Mouse (Mus musculus): ENCODE measurements at regions not wholly inside any gene's neighbourhood (a gene's known extent, or its start where the extent isn't known, plus 50 kb on each side); places are given as distances from the start of the nearest gene placed in this dataset.

- 41% methylated on average over 10 of the region's 10 CpGs for WGBS
- no peak for ATAC-seq (ENCODE audit: low FRiP score)
- no peak overlapping the region for H3K9ac ChIP-seq
- no peak overlapping the region for H3K27ac ChIP-seq
- H3K9me3 ChIP-seq, result no peaks in the 10 kb centered on the region
- H3K4me3 ChIP-seq (replicated peaks), result no peak overlapping the region
- no peaks in the 10 kb centered on the region for H3K27me3 ChIP-seq
- no peaks in the 10 kb centered on the region for H3K36me3 ChIP-seq (replicated peaks)
- no peak overlapping the region for H3K4me2 ChIP-seq
- H3K4me1 ChIP-seq, result no peaks in the 10 kb centered on the region
Measured at GRCm38 (mm10) chr4:127487016-127487780, 129.2 kb upstream of the Gjb5 start.

DNA sequence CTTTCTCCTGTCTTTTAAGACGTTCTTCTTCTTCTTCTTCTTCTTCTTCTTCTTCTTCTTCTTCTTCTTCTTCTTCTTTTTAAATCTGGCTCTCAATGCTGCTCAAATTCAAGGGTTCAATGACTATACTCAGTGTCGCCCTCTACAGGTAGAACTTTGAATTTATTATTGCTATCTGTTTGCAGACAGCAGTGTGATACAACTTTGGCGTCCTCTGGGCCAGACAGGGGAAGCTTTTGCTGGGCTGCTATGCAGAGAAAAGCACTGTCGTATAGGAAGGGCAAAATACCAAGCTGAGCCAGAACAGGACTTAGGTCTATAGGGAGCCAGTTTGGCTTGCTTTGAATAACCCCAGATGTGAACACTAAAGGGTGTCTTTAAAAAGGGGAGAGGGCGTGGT is 127.3 kb upstream of the Gjb5 start:
- 0 out of 2 replicates have a peak, but pooled peaks cover 6% of the 10 kb centered on the region for H3K4me1 ChIP-seq
- H3K27me3 ChIP-seq, result no peaks in the 10 kb centered on the region
- H3K27ac ChIP-seq, result no peak overlapping the region
- ATAC-seq (ENCODE audit: low FRiP score), result no peak
- no peaks in the 10 kb centered on the region for H3K9me3 ChIP-seq
- no peaks in the 10 kb centered on the region for H3K36me3 ChIP-seq (replicated peaks)
- 81% methylated on average over 5 of the region's 5 CpGs for WGBS
- no peak overlapping the region for H3K4me3 ChIP-seq (replicated peaks)
- H3K4me2 ChIP-seq, result no peak overlapping the region
- H3K9ac ChIP-seq, result no peak overlapping the region

- 47% methylated on average over 4 of the region's 4 CpGs for WGBS
- H3K27ac ChIP-seq, result no peak overlapping the region
- no peak overlapping the region for H3K4me3 ChIP-seq (replicated peaks)
- H3K27me3 ChIP-seq, result no peaks in the 10 kb centered on the region
- no peaks in the 10 kb centered on the region for H3K9me3 ChIP-seq
- H3K36me3 ChIP-seq (replicated peaks), result no peaks in the 10 kb centered on the region
- H3K4me2 ChIP-seq, result no peak overlapping the region
- H3K4me1 ChIP-seq, result 0 out of 2 replicates have a peak, but pooled peaks cover 6% of the 10 kb centered on the region
- ATAC-seq (ENCODE audit: low FRiP score), result no peak
- no peak overlapping the region for H3K9ac ChIP-seq
Measured at GRCm38 (mm10) chr4:127482461-127482860, 124.5 kb upstream of the Gjb5 start.

DNA sequence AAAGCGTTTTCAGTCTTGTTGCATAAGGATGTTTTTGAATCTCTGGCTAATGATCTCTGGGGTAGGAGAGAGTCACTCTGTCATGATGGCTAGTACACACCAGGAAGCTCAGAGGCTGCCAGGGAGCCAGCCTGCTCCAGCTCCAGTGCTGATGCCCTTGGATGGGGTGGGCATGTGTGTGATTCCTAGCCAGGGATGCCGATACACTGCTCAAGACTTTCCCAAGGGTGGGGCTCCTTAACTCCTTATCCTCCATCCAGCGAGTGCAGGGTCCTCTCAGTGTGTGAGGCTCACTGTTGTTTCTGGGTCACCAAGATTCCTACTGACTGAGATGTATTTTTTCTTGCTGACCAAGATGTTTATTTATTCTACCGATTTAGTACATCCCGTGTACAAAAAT is 122.4 kb upstream of the Gjb5 start:
- ATAC-seq (ENCODE audit: low FRiP score), result no peak
- H3K4me3 ChIP-seq (replicated peaks), result no peak overlapping the region
- no peak overlapping the region for H3K4me2 ChIP-seq
- no peak overlapping the region for H3K27ac ChIP-seq
- H3K27me3 ChIP-seq, result no peaks in the 10 kb centered on the region
- no peaks in the 10 kb centered on the region for H3K9me3 ChIP-seq
- 0 out of 2 replicates have a peak, but pooled peaks cover 6% of the 10 kb centered on the region for H3K4me1 ChIP-seq
- whole genome bisulfite sequencing, result 82% methylated on average over 5 of the region's 5 CpGs
- H3K36me3 ChIP-seq (replicated peaks), result no peaks in the 10 kb centered on the region
- H3K9ac ChIP-seq, result no peak overlapping the region

GRCm38 (mm10) chr4:127469877-127470276 is 111.9 kb upstream of the Gjb5 start:
- Histone ChIP-seq H3K9me3 (no peaks in the 10 kb centered on the region), H3K27me3 (no peaks in the 10 kb centered on the region), H3K4me1 (no peaks in the 10 kb centered on the region), H3K36me3 (replicated peaks) (no peaks in the 10 kb centered on the region), H3K4me3 (replicated peaks) (no peak overlapping the region), H3K4me2 (no peak overlapping the region), H3K27ac (no peak overlapping the region), H3K9ac (no peak overlapping the region)
- ATAC-seq (ENCODE audit: low FRiP score), result no peak
- 88% methylated on average over 7 of the region's 7 CpGs for WGBS

- Histone ChIP-seq H3K4me2 (no peak overlapping the region), H3K9ac (no peak overlapping the region), H3K4me1 (no peaks in the 10 kb centered on the region), H3K9me3 (0 out of 2 replicates have a peak, but pooled peaks cover 8% of the 10 kb centered on the region), H3K27ac (no peak overlapping the region), H3K36me3 (replicated peaks) (no peaks in the 10 kb centered on the region), H3K4me3 (replicated peaks) (no peak overlapping the region), H3K27me3 (no peaks in the 10 kb centered on the region)
- no peak for ATAC-seq (ENCODE audit: low FRiP score)
- 74% methylated on average over 11 of the region's 11 CpGs for WGBS
Measured at GRCm38 (mm10) chr4:127454511-127455119, 96.6 kb upstream of the Gjb5 start.

DNA sequence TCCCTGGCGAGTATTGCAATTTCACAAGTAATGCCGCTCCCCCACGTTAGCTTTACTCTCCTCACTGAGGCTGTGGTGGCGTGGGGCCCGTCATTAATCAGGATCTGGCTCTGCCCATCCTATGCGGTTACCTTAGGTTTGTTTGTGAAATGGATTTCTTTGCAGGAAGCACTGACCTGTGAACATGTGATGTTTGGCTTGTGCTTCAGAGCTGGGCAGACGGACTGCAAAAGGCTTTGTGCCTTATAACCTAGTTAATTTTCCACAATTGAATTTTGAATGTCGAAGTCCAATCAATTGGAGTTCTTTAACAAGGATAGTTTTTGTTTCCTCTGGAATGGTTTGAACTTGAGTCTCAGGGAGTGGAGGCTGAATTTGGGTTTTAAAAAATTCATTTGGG is 94.1 kb upstream of the Gjb5 start:
- no peak overlapping the region for H3K4me2 ChIP-seq
- 75% methylated on average over 8 of the region's 8 CpGs for WGBS
- no peaks in the 10 kb centered on the region for H3K36me3 ChIP-seq (replicated peaks)
- ATAC-seq (ENCODE audit: low FRiP score), result no peak
- H3K9ac ChIP-seq, result no peak overlapping the region
- H3K4me1 ChIP-seq, result no peaks in the 10 kb centered on the region
- H3K27ac ChIP-seq, result no peak overlapping the region
- 0 out of 2 replicates have a peak, but pooled peaks cover 4% of the 10 kb centered on the region for H3K9me3 ChIP-seq
- H3K27me3 ChIP-seq, result no peaks in the 10 kb centered on the region
- H3K4me3 ChIP-seq (replicated peaks), result no peak overlapping the region

DNA sequence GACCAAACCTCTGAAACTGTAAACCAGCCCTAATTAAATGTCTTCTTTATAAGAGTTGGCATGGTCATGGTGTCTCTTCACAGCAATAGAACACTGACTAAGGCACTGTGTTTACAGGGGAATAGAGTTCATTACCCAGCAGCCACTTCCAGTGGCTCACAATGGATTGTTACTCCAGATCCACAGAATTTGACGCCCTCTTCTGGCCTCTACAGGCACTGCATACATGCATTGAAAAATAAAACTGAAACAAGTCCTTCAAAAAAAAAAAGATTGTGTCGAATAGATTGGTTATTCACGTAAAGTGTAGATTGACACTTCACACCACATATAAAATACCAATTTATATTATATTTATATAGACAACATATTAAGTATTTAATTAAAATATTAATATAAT is 87.3 kb upstream of the Gjb5 start:
- Histone ChIP-seq H3K4me3 (replicated peaks) (no peak overlapping the region), H3K9me3 (no peaks in the 10 kb centered on the region), H3K36me3 (replicated peaks) (no peaks in the 10 kb centered on the region), H3K4me1 (no peaks in the 10 kb centered on the region), H3K4me2 (no peak overlapping the region), H3K27me3 (no peaks in the 10 kb centered on the region), H3K9ac (no peak overlapping the region), H3K27ac (no peak overlapping the region)
- 66% methylated on average over 3 of the region's 3 CpGs for WGBS
- no peak for ATAC-seq (ENCODE audit: low FRiP score)

DNA sequence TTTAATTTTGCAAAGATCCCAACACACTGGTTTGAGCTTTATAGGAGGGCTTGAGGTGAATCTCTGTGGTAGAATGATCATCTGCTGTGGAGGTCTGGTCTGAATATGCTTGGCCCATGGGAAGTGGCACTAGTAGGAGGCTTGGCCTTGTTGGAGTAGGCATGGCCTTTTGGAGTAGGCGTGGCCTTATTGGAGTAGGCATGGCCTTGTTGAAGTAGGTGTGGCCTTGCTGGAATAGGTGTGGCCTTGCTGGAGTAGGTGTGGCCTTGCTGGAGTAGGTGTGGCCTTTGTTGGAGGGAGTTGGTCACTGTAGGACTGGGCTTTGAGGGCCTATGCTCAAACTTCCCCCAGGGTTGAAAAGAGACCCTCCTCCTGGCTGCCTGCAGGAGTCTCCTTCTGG is 86.1 kb upstream of the Gjb5 start:
- no peaks in the 10 kb centered on the region for H3K27me3 ChIP-seq
- no peaks in the 10 kb centered on the region for H3K36me3 ChIP-seq (replicated peaks)
- no peak overlapping the region for H3K4me3 ChIP-seq (replicated peaks)
- WGBS, result 88% methylated on average over 1 of the region's 1 CpGs
- H3K27ac ChIP-seq, result no peak overlapping the region
- H3K9me3 ChIP-seq, result no peaks in the 10 kb centered on the region
- H3K9ac ChIP-seq, result no peak overlapping the region
- H3K4me2 ChIP-seq, result no peak overlapping the region
- H3K4me1 ChIP-seq, result no peaks in the 10 kb centered on the region
- ATAC-seq (ENCODE audit: low FRiP score), result no peak

- 71% methylated on average over 4 of the region's 4 CpGs for WGBS
- no peak overlapping the region for H3K27ac ChIP-seq
Measured at GRCm38 (mm10) chr4:127442001-127442400, 84.0 kb upstream of the Gjb5 start.

GRCm38 (mm10) chr4:127440602-127441001 is 82.6 kb upstream of the Gjb5 start:
- no peak overlapping the region for H3K27ac ChIP-seq
- H3K9me3 ChIP-seq, result no peaks in the 10 kb centered on the region
- no peaks in the 10 kb centered on the region for H3K27me3 ChIP-seq
- H3K4me3 ChIP-seq (replicated peaks), result no peak overlapping the region
- H3K4me1 ChIP-seq, result no peaks in the 10 kb centered on the region
- no peak overlapping the region for H3K9ac ChIP-seq
- H3K4me2 ChIP-seq, result no peak overlapping the region
- no peaks in the 10 kb centered on the region for H3K36me3 ChIP-seq (replicated peaks)
- ATAC-seq (ENCODE audit: low FRiP score), result no peak
- WGBS, result 84% methylated on average over 7 of the region's 7 CpGs

More at GRCm38 (mm10) chr4:127442001-127442400, 84.0 kb upstream of the Gjb5 start:
- no peak overlapping the region for H3K4me3 ChIP-seq (replicated peaks)
- no peaks in the 10 kb centered on the region for H3K9me3 ChIP-seq
- H3K4me2 ChIP-seq, result no peak overlapping the region
- no peak overlapping the region for H3K9ac ChIP-seq
- ATAC-seq (ENCODE audit: low FRiP score), result no peak
- no peaks in the 10 kb centered on the region for H3K27me3 ChIP-seq
- no peaks in the 10 kb centered on the region for H3K4me1 ChIP-seq
- H3K36me3 ChIP-seq (replicated peaks), result no peaks in the 10 kb centered on the region

DNA sequence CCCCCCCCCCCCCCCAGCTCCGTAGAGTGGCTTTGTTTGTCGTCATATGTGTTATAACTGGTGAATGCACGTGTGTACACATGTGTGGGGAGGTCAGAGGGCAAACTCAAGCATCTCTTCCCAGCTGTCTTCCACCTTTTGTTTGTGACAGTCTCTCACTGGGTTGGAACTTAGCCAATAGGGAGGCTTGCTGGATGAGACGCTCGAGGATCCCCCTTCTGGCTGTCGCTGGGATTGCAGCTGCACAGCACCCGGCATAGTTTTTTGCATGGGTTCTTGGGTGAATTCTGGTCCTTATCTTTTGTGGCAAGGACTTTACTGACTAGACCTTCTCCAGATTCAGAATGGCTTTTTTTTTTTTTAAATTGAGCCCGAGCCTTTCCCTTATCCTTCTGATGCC is 77.1 kb upstream of the Gjb5 start:
- 0 out of 2 replicates have a peak, but pooled peaks cover 6% of the 10 kb centered on the region for H3K27me3 ChIP-seq
- no peaks in the 10 kb centered on the region for H3K9me3 ChIP-seq
- H3K4me3 ChIP-seq (replicated peaks), result no peak overlapping the region; the same call in 1 of the 2 replicates
- no peak overlapping the region for H3K9ac ChIP-seq
- no peak overlapping the region for H3K4me2 ChIP-seq
- no peaks in the 10 kb centered on the region for H3K36me3 ChIP-seq (replicated peaks)
- H3K27ac ChIP-seq, result no peak overlapping the region
- ATAC-seq (ENCODE audit: low FRiP score), result no peak
- peaks cover 4% of the 10 kb centered on the region; the same call in 1 of the 2 replicates for H3K4me1 ChIP-seq
- 30% methylated on average over 8 of the region's 8 CpGs for WGBS

DNA sequence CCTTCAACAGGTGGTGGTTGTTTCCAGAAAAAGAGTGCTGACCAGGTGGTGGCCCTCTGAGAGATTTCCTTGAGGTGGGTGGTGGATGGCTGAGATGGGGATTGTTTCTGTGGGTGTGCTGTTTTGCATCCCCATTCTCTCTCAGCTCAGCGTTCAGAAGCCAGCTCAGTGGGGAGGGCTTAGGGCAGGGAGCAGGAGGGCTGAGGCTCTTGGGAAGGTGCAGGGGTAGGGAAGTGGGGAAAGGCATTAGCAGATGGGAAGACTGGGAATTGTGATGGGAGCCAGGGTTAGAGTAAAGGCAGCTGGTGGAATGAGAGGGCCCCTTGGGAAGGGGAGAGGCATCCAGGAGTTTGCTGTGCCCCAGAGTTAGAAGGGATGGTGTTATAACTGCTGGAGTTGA is 72.3 kb upstream of the Gjb5 start:
- no peak overlapping the region for H3K4me3 ChIP-seq (replicated peaks)
- H3K9ac ChIP-seq, result no peak overlapping the region
- no peak for ATAC-seq (ENCODE audit: low FRiP score)
- no peaks in the 10 kb centered on the region for H3K36me3 ChIP-seq (replicated peaks)
- H3K4me2 ChIP-seq, result no peak overlapping the region
- H3K27ac ChIP-seq, result no peak overlapping the region
- WGBS, result 4% methylated on average over 1 of the region's 1 CpGs
- H3K9me3 ChIP-seq, result no peaks in the 10 kb centered on the region
- 0 out of 2 replicates have a peak, but pooled peaks cover 9% of the 10 kb centered on the region for H3K27me3 ChIP-seq
- peaks cover 4% of the 10 kb centered on the region; the same call in 1 of the 2 replicates for H3K4me1 ChIP-seq

Data from forebrain, embryonic 12.5 days (tissue).